7 mouse cellular contexts compared by ENCODE assay signal in the genomic region with DNA sequence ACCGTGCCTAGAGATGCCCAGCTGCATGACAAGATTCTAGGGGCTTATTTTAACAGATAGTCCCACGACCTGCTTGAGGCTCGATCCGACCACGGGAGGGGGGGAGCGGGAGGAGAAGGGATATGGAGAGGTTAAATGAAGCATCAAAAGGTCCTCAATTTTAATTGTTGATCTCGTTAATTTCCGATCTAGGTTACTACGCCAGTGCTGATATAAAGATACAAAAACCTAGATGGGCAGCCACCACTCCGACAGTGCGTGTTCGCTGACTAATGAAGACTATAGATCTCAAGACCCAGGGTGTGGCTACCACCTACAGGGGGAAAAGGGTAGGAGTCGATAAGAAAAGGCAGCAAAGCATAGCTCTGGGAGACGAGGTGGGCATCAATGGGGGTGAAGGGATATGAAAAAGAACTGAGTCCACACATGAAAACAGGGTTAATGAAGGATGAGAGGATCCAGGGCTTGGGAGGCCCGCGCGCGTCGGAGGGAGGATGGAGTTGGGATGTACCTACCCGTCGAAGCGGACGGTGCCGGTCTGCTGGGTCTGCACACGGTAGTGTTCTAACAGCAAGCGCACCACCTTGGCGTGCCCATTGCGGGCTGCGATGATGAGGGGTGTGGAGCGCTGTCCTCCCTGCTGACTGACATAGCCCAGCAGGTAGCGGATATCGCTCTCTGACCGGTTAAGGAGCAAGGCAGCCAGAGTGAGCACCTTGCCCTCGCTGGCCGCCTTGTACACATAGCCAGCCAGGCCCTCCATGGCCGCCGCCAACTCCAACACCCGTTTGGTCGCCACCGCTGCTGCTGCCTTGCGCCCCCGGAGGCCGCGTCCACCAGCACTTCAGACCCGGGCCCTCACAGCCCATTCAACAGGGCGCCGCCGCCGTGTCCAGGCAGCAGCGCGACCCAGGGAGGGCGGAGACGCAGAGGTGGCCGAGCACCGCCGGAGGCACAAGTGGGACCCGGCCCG. TPM values are rescaled to one million over a fixed set of nuclear protein-coding genes. Genes with fewer than 3 reads are reported as not detected.
DNase-seq lines count a peak whose midpoint lies in the region; ATAC-seq and TF ChIP-seq lines count a peak whose summit lies in the region.

No protein-coding gene starts in this region.

- H3K9ac ChIP-seq in forebrain, embryonic 11.5 days (ENCODE audit: low read length), result peak overlapping the region; percentile 96
- H3K9ac ChIP-seq in midbrain, embryonic 13.5 days (replicated peaks), result peak overlapping the region; percentile 92
- peak overlapping the region; percentile 89 for H3K9ac ChIP-seq in stomach, postnatal 0 days (ENCODE audit: low read length)

- H3K4me2 ChIP-seq in forebrain, embryonic 11.5 days (ENCODE audit: low read depth, low read length, severe bottlenecking), result peak overlapping the region; percentile 77
- peak overlapping the region; percentile 79 for H3K4me2 ChIP-seq in midbrain, embryonic 13.5 days (replicated peaks)
- H3K4me2 ChIP-seq in stomach, postnatal 0 days (replicated peaks; ENCODE audit: low read depth), result peak overlapping the region; percentile 86

- under 1% methylated on average over 58 of the region's 58 CpGs for WGBS in bone marrow, adult 2 months
- WGBS in forebrain, embryonic 11.5 days, result under 1% methylated on average over 56 of the region's 58 CpGs
- under 1% methylated on average over 58 of the region's 58 CpGs for WGBS in large intestine, adult 2 months
- under 1% methylated on average over 58 of the region's 58 CpGs for WGBS in midbrain, embryonic 13.5 days
- under 1% methylated on average over 58 of the region's 58 CpGs for WGBS in stomach, postnatal 0 days

- H3K4me3 ChIP-seq in bone marrow, adult 2 months (replicated peaks; ENCODE audit: control insufficient read depth, low read depth, low read length), result peak overlapping the region; percentile 82
- peak overlapping the region; percentile 98 for H3K4me3 ChIP-seq in forebrain, embryonic 11.5 days (ENCODE audit: low read depth, low read length)
- peak overlapping the region; percentile 75 for H3K4me3 ChIP-seq in midbrain, embryonic 13.5 days (replicated peaks)
- H3K4me3 ChIP-seq in stomach, postnatal 0 days (ENCODE audit: low read depth, low read length), result peak overlapping the region; percentile 99

- no peak; the same call in 1 of the 2 replicates for TF ChIP-seq CTCF in bone marrow, adult 2 months (IDR thresholded peaks at IDR 0.05; ENCODE audit: control insufficient read depth, insufficient read depth, low read length)
- peak; percentile 45 for TF ChIP-seq CTCF in stomach, postnatal 0 days (IDR thresholded peaks at IDR 0.05; ENCODE audit: low read depth)

- TF ChIP-seq EP300 in stomach, postnatal 0 days (optimal IDR thresholded peaks at IDR 0.05), result no peak

- ATAC-seq in forebrain, embryonic 11.5 days (replicated peaks; ENCODE audit: low FRiP score), result peak; percentile 74
- peak; percentile 67 for ATAC-seq in midbrain, embryonic 13.5 days
- peak; percentile 65 for ATAC-seq in stomach, postnatal 0 days (ENCODE audit: low FRiP score, low TSS enrichment)

- H3K4me1 ChIP-seq in bone marrow, adult 2 months (ENCODE audit: control insufficient read depth, insufficient read depth, low read length), result no peaks in the 10 kb centered on the region; the same call in 1 of the 2 replicates
- peaks cover 8% of the 10 kb centered on the region for H3K4me1 ChIP-seq in forebrain, embryonic 11.5 days (replicated peaks; ENCODE audit: control insufficient read depth, insufficient read depth, low read length)
- H3K4me1 ChIP-seq in midbrain, embryonic 13.5 days (replicated peaks), result peaks cover 36% of the 10 kb centered on the region
- H3K4me1 ChIP-seq in stomach, postnatal 0 days (replicated peaks; ENCODE audit: control insufficient read depth, insufficient read depth), result peaks cover 2% of the 10 kb centered on the region; the same call in 1 of the 2 replicates

- no peaks in the 10 kb centered on the region for H3K36me3 ChIP-seq in forebrain, embryonic 11.5 days (ENCODE audit: control insufficient read depth, insufficient read depth, low read length)
- no peaks in the 10 kb centered on the region for H3K36me3 ChIP-seq in midbrain, embryonic 13.5 days
- no peaks in the 10 kb centered on the region for H3K36me3 ChIP-seq in stomach, postnatal 0 days (ENCODE audit: control insufficient read depth, insufficient read depth, low read length)

- peak; percentile 53; the same call in 1 of the 2 replicates for TF ChIP-seq POLR2A in bone marrow, adult 2 months (IDR thresholded peaks at IDR 0.05; ENCODE audit: borderline replicate concordance, control insufficient read depth, low read depth, low read length)

- peak overlapping the region; percentile 94 for H3K27ac ChIP-seq in bone marrow, adult 2 months (ENCODE audit: control insufficient read depth, insufficient read depth, low read depth, low read length, poor library complexity)
- H3K27ac ChIP-seq in forebrain, embryonic 11.5 days (ENCODE audit: low read depth, low read length), result peak overlapping the region; percentile 96
- peak overlapping the region; percentile 98 for H3K27ac ChIP-seq in midbrain, embryonic 13.5 days
- H3K27ac ChIP-seq in stomach, postnatal 0 days (replicated peaks), result peak overlapping the region; percentile 95

- DNase-seq in ovary, postnatal 14 days (ENCODE audit: low spot score), result peak; percentile 44
- DNase-seq in ovary, adult 18-20 months (ENCODE audit: low spot score), result no peak
- DNase-seq in forebrain, embryonic 11.5 days (ENCODE audit: low spot score), result no peak
- DNase-seq in large intestine, adult 2 months (ENCODE audit: low read depth, low spot score), result peak; percentile 7
- no peak for DNase-seq in stomach, postnatal 0 days (ENCODE audit: low spot score)

- H3K27me3 ChIP-seq in forebrain, embryonic 11.5 days (ENCODE audit: control insufficient read depth, insufficient read depth, low read length), result no peaks in the 10 kb centered on the region
- no peaks in the 10 kb centered on the region for H3K27me3 ChIP-seq in midbrain, embryonic 13.5 days
- H3K27me3 ChIP-seq in stomach, postnatal 0 days (ENCODE audit: control insufficient read depth, insufficient read depth, low read length), result no peaks in the 10 kb centered on the region

- no peaks in the 10 kb centered on the region for H3K9me3 ChIP-seq in forebrain, embryonic 11.5 days (ENCODE audit: control insufficient read depth, low read length)
- no peaks in the 10 kb centered on the region for H3K9me3 ChIP-seq in midbrain, embryonic 13.5 days
- no peaks in the 10 kb centered on the region for H3K9me3 ChIP-seq in stomach, postnatal 0 days (ENCODE audit: control insufficient read depth, low read length)

RNA-seq across cellular contexts. Expression of a gene that starts 0.9 kb away (rescaled TPM):
- 10.1 and 20.0 TPM in 2 replicates for polyA plus RNA-seq in bone marrow, adult 2 months (2011; ENCODE audit: insufficient read depth, insufficient read length, low replicate concordance, missing spikeins)
- polyA plus RNA-seq in forebrain, embryonic 11.5 days (2014; fragmentation: Nextera tagmentation; extraction: Ambion mirVana), result 55.0 and 58.3 TPM in 2 replicates
- polyA plus RNA-seq in large intestine, adult 2 months (2012; rRNA removed), result 5.7 and 7.8 TPM in 2 replicates
- polyA plus RNA-seq in midbrain, embryonic 13.5 days (2015; fragmentation: Nextera tagmentation; extraction: Ambion mirVana), result 56.2 and 58.1 TPM in 2 replicates
- polyA plus RNA-seq in stomach, postnatal 0 days (2015; fragmentation: Nextera tagmentation; extraction: Ambion mirVana), result 6.6 and 6.8 TPM in 2 replicates

RNA-seq across cellular contexts. Expression of a gene that starts 27.8 kb away (rescaled TPM):
- 31.7 and 33.3 TPM in 2 replicates for polyA plus RNA-seq in bone marrow, adult 2 months (2011; ENCODE audit: insufficient read depth, insufficient read length, low replicate concordance, missing spikeins)
- 14.5 and 17.8 TPM in 2 replicates for polyA plus RNA-seq in forebrain, embryonic 11.5 days (2014; fragmentation: Nextera tagmentation; extraction: Ambion mirVana)
- polyA plus RNA-seq in large intestine, adult 2 months (2012; rRNA removed), result 47.8 and 51.3 TPM in 2 replicates
- 4.6 and 5.7 TPM in 2 replicates for polyA plus RNA-seq in midbrain, embryonic 13.5 days (2015; fragmentation: Nextera tagmentation; extraction: Ambion mirVana)
- polyA plus RNA-seq in stomach, postnatal 0 days (2015; fragmentation: Nextera tagmentation; extraction: Ambion mirVana), result 16.2 and 17.4 TPM in 2 replicates

RNA-seq across cellular contexts. Expression of a gene that starts 47.1 kb away (rescaled TPM):
- polyA plus RNA-seq in bone marrow, adult 2 months (2011; ENCODE audit: insufficient read depth, insufficient read length, low replicate concordance, missing spikeins), result 3.6 and 12.6 TPM in 2 replicates
- 0.48 and 1.5 TPM in 2 replicates for polyA plus RNA-seq in forebrain, embryonic 11.5 days (2014; fragmentation: Nextera tagmentation; extraction: Ambion mirVana)
- polyA plus RNA-seq in large intestine, adult 2 months (2012; rRNA removed), result 160 and 189 TPM in 2 replicates
- 4.7 and 9.8 TPM in 2 replicates for polyA plus RNA-seq in midbrain, embryonic 13.5 days (2015; fragmentation: Nextera tagmentation; extraction: Ambion mirVana)
- polyA plus RNA-seq in stomach, postnatal 0 days (2015; fragmentation: Nextera tagmentation; extraction: Ambion mirVana), result 21.6 and 24.6 TPM in 2 replicates

Comparison
In these comparisons a context has a peak if more than half of its experiments do, and no peak if none do; other contexts are left out.
1. DNase-seq: peak in ovary, postnatal 14 days (single experiment) and large intestine, adult 2 months (single experiment); none in ovary, adult 18-20 months (single experiment), forebrain, embryonic 11.5 days (single experiment) and stomach, postnatal 0 days (single experiment).
2. Peak in every context shown above with its lines, with median percentiles within 50 percentile points of each other: H3K27ac ChIP-seq, H3K4me3 ChIP-seq, ATAC-seq, H3K4me2 ChIP-seq and H3K9ac ChIP-seq.